Mouse (Mus musculus): Measurements from ENCODE around the gene Nphp1. TPM values are rescaled to one million over a fixed set of nuclear protein-coding genes. Genes with fewer than 3 reads are reported as not detected.

Nphp1 gene
- polyA plus RNA-seq, 1 experiment from 2014 or later: 36.2 TPM

GRCm38 (mm10) chr2:127774578-127774941 is 14.1 kb downstream of the Nphp1 start:
- H3K36me3 ChIP-seq: peaks cover 71% of the 10 kb centered on the region
- H3K9me3 ChIP-seq: no peaks in the 10 kb centered on the region
- H3K4me3 ChIP-seq (replicated peaks): no peak overlapping the region
- H3K27me3 ChIP-seq: no peaks in the 10 kb centered on the region
- no peak overlapping the region for H3K9ac ChIP-seq (replicated peaks)
- no peak overlapping the region for H3K27ac ChIP-seq
- no peaks in the 10 kb centered on the region for H3K4me1 ChIP-seq (replicated peaks)
- H3K4me2 ChIP-seq: no peak overlapping the region
- 38% methylated on average over 1 of the region's 1 CpGs for WGBS
- no peak for ATAC-seq (ENCODE audit: insufficient number of reproducible peaks, insufficient read depth, low FRiP score, low TSS enrichment, low read depth)

GRCm38 (mm10) chr2:127773938-127774577 is 14.6 kb downstream of the Nphp1 start:
- Histone ChIP-seq H3K9ac (replicated peaks) (no peak overlapping the region), H3K9me3 (no peaks in the 10 kb centered on the region), H3K4me1 (replicated peaks) (no peaks in the 10 kb centered on the region), H3K36me3 (peaks cover 70% of the 10 kb centered on the region), H3K27me3 (no peaks in the 10 kb centered on the region), H3K4me2 (no peak overlapping the region), H3K4me3 (replicated peaks) (no peak overlapping the region), H3K27ac (no peak overlapping the region)
- no peak for ATAC-seq (ENCODE audit: insufficient number of reproducible peaks, insufficient read depth, low FRiP score, low TSS enrichment, low read depth)
- 65% methylated on average over 15 of the region's 15 CpGs for WGBS

GRCm38 (mm10) chr2:127761587-127761986 is 27.1 kb downstream of the Nphp1 start:
- Histone ChIP-seq H3K36me3 (peaks cover 45% of the 10 kb centered on the region), H3K4me1 (replicated peaks) (no peaks in the 10 kb centered on the region), H3K4me2 (no peak overlapping the region), H3K9ac (replicated peaks) (no peak overlapping the region), H3K9me3 (no peaks in the 10 kb centered on the region), H3K27me3 (no peaks in the 10 kb centered on the region), H3K27ac (no peak overlapping the region), H3K4me3 (replicated peaks) (no peak overlapping the region)
- 86% methylated on average over 5 of the region's 5 CpGs for WGBS
- ATAC-seq (ENCODE audit: insufficient number of reproducible peaks, insufficient read depth, low FRiP score, low TSS enrichment, low read depth): no peak

- no peak overlapping the region for H3K9ac ChIP-seq (replicated peaks)
- peaks cover 50% of the 10 kb centered on the region for H3K36me3 ChIP-seq
- no peak for ATAC-seq (ENCODE audit: insufficient number of reproducible peaks, insufficient read depth, low FRiP score, low TSS enrichment, low read depth)
- H3K27me3 ChIP-seq: no peaks in the 10 kb centered on the region
- no peak overlapping the region for H3K27ac ChIP-seq
- H3K4me2 ChIP-seq: no peak overlapping the region
- no peaks in the 10 kb centered on the region for H3K9me3 ChIP-seq
- no peak overlapping the region for H3K4me3 ChIP-seq (replicated peaks)
- no peaks in the 10 kb centered on the region for H3K4me1 ChIP-seq (replicated peaks)
- WGBS: 80% methylated on average over 10 of the region's 10 CpGs
Observed at GRCm38 (mm10) chr2:127760429-127761000, 28.2 kb downstream of the Nphp1 start.

- Histone ChIP-seq H3K4me1 (replicated peaks) (no peaks in the 10 kb centered on the region), H3K4me2 (no peak overlapping the region), H3K9me3 (no peaks in the 10 kb centered on the region), H3K4me3 (replicated peaks) (no peak overlapping the region), H3K9ac (replicated peaks) (no peak overlapping the region), H3K27me3 (no peaks in the 10 kb centered on the region), H3K27ac (no peak overlapping the region), H3K36me3 (peaks cover 45% of the 10 kb centered on the region)
- WGBS: 91% methylated on average over 6 of the region's 6 CpGs
- ATAC-seq (ENCODE audit: insufficient number of reproducible peaks, insufficient read depth, low FRiP score, low TSS enrichment, low read depth): no peak
Observed at GRCm38 (mm10) chr2:127760014-127760413, 28.7 kb downstream of the Nphp1 start.

- H3K36me3 ChIP-seq: peaks cover 38% of the 10 kb centered on the region
- H3K4me1 ChIP-seq (replicated peaks): no peaks in the 10 kb centered on the region
- H3K9me3 ChIP-seq: no peaks in the 10 kb centered on the region
- H3K27ac ChIP-seq: no peak overlapping the region
- no peaks in the 10 kb centered on the region for H3K27me3 ChIP-seq
- no peak overlapping the region for H3K9ac ChIP-seq (replicated peaks)
- 90% methylated on average over 5 of the region's 5 CpGs for WGBS
- ATAC-seq (ENCODE audit: insufficient number of reproducible peaks, insufficient read depth, low FRiP score, low TSS enrichment, low read depth): no peak
- no peak overlapping the region for H3K4me2 ChIP-seq
- no peak overlapping the region for H3K4me3 ChIP-seq (replicated peaks)
Observed at GRCm38 (mm10) chr2:127759157-127759880, 29.4 kb downstream of the Nphp1 start.

- no peak overlapping the region for H3K4me2 ChIP-seq
- WGBS: 28% methylated on average over 8 of the region's 8 CpGs
- H3K9ac ChIP-seq (replicated peaks): no peak overlapping the region
- no peaks in the 10 kb centered on the region for H3K4me1 ChIP-seq (replicated peaks)
- H3K36me3 ChIP-seq: peaks cover 30% of the 10 kb centered on the region
- no peaks in the 10 kb centered on the region for H3K9me3 ChIP-seq
- H3K27ac ChIP-seq: no peak overlapping the region
- no peak for ATAC-seq (ENCODE audit: insufficient number of reproducible peaks, insufficient read depth, low FRiP score, low TSS enrichment, low read depth)
- H3K4me3 ChIP-seq (replicated peaks): no peak overlapping the region
- no peaks in the 10 kb centered on the region for H3K27me3 ChIP-seq
Observed at GRCm38 (mm10) chr2:127757171-127757570, 31.5 kb downstream of the Nphp1 start.

GRCm38 (mm10) chr2:127754113-127754512 is 34.6 kb downstream of the Nphp1 start:
- no peaks in the 10 kb centered on the region for H3K4me1 ChIP-seq (replicated peaks)
- H3K4me3 ChIP-seq (replicated peaks): no peak overlapping the region
- H3K9ac ChIP-seq (replicated peaks): no peak overlapping the region
- ATAC-seq (ENCODE audit: insufficient number of reproducible peaks, insufficient read depth, low FRiP score, low TSS enrichment, low read depth): no peak
- no peaks in the 10 kb centered on the region for H3K27me3 ChIP-seq
- H3K27ac ChIP-seq: no peak overlapping the region
- H3K9me3 ChIP-seq: no peaks in the 10 kb centered on the region
- 93% methylated on average over 4 of the region's 4 CpGs for WGBS
- H3K36me3 ChIP-seq: peaks cover 12% of the 10 kb centered on the region
- no peak overlapping the region for H3K4me2 ChIP-seq

GRCm38 (mm10) chr2:127751849-127752610 is 36.7 kb downstream of the Nphp1 start:
- H3K27me3 ChIP-seq: no peaks in the 10 kb centered on the region
- H3K4me2 ChIP-seq: no peak overlapping the region
- H3K4me1 ChIP-seq (replicated peaks): no peaks in the 10 kb centered on the region
- no peak for ATAC-seq (ENCODE audit: insufficient number of reproducible peaks, insufficient read depth, low FRiP score, low TSS enrichment, low read depth)
- 0 out of 2 replicates have a peak overlapping the region, but pooled peaks have one; percentile 23 for H3K27ac ChIP-seq
- no peaks in the 10 kb centered on the region for H3K9me3 ChIP-seq
- no peak overlapping the region for H3K4me3 ChIP-seq (replicated peaks)
- WGBS: 76% methylated on average over 11 of the region's 11 CpGs
- H3K36me3 ChIP-seq: peaks cover 10% of the 10 kb centered on the region
- no peak overlapping the region for H3K9ac ChIP-seq (replicated peaks)

- no peaks in the 10 kb centered on the region for H3K4me1 ChIP-seq (replicated peaks)
- no peak overlapping the region for H3K4me3 ChIP-seq (replicated peaks)
- H3K9ac ChIP-seq (replicated peaks): no peak overlapping the region
- no peak for ATAC-seq (ENCODE audit: insufficient number of reproducible peaks, insufficient read depth, low FRiP score, low TSS enrichment, low read depth)
- H3K27me3 ChIP-seq: no peaks in the 10 kb centered on the region
- WGBS: 72% methylated on average over 1 of the region's 1 CpGs
- H3K9me3 ChIP-seq: no peaks in the 10 kb centered on the region
- H3K36me3 ChIP-seq: peaks cover 5% of the 10 kb centered on the region; the same call in 1 of the 2 replicates
- no peak overlapping the region for H3K4me2 ChIP-seq
- H3K27ac ChIP-seq: no peak overlapping the region
Observed at GRCm38 (mm10) chr2:127749376-127749775, 39.3 kb downstream of the Nphp1 start.

GRCm38 (mm10) chr2:127748316-127748715 is 40.4 kb downstream of the Nphp1 start:
- Histone ChIP-seq H3K9ac (replicated peaks) (no peak overlapping the region), H3K36me3 (peaks cover under 1% of the 10 kb centered on the region; the same call in 1 of the 2 replicates), H3K4me3 (replicated peaks) (no peak overlapping the region), H3K27ac (no peak overlapping the region), H3K27me3 (no peaks in the 10 kb centered on the region), H3K9me3 (no peaks in the 10 kb centered on the region), H3K4me2 (no peak overlapping the region), H3K4me1 (replicated peaks) (no peaks in the 10 kb centered on the region)
- WGBS: 71% methylated on average over 7 of the region's 7 CpGs
- no peak for ATAC-seq (ENCODE audit: insufficient number of reproducible peaks, insufficient read depth, low FRiP score, low TSS enrichment, low read depth)

All from limb, embryonic 12.5 days (tissue).